Mouse (Mus musculus) limb, embryonic 12.5 days (tissue): ENCODE results near the gene Spast. TPM values are rescaled to one million over a fixed set of nuclear protein-coding genes. Genes with fewer than 3 reads are reported as not detected.
"Not testable (repeated sequence)": the region's sequence is repeated elsewhere in the genome, so short reads cannot be mapped to it uniquely, and the experiment has no call there.

ENCODE experiments used
- ATAC-seq: fragments of 200-750 bp; cut with Nextera tagmentation; 2 replicates; pipeline ENCODE4 v1.8.0; 2017; ENCODE audit warnings: low read depth, moderate TSS enrichment; ENCODE audit not compliant: insufficient number of reproducible peaks, insufficient read depth, low FRiP score, low TSS enrichment
- H3K27ac ChIP-seq: fragments of 300-500 bp; sonication (generic); 2 replicates; pipeline ENCODE4 v1.5.1; 2016; ENCODE audit warnings: mild to moderate bottlenecking, moderate library complexity
- H3K27me3 ChIP-seq: fragments of 300-500 bp; sonication (generic); 2 replicates; pipeline ENCODE4 v1.6.1; 2016; ENCODE audit warnings: mild to moderate bottlenecking, moderate library complexity
- H3K36me3 ChIP-seq: fragments of 300-500 bp; sonication (generic); 2 replicates; pipeline ENCODE4 v1.6.1; 2016; ENCODE audit warnings: mild to moderate bottlenecking, moderate library complexity
- H3K4me1 ChIP-seq: fragments of 300-500 bp; sonication (generic); replicated peaks from 2 replicates; pipeline ENCODE4 v1.6.1; 2016
- H3K4me2 ChIP-seq: fragments of 300-500 bp; sonication (generic); 2 replicates; pipeline ENCODE4 v1.6.1; 2016; ENCODE audit warnings: mild to moderate bottlenecking, moderate library complexity
- H3K4me3 ChIP-seq: fragments of 300-500 bp; sonication (generic); replicated peaks from 2 replicates; pipeline ENCODE4 v1.5.1; 2016; ENCODE audit warnings: mild to moderate bottlenecking
- H3K9ac ChIP-seq: fragments of 300-500 bp; sonication (generic); replicated peaks from 2 replicates; pipeline ENCODE4 v1.6.1; 2016; ENCODE audit warnings: mild to moderate bottlenecking, moderate library complexity
- H3K9me3 ChIP-seq: fragments of 300-500 bp; sonication (generic); 2 replicates; pipeline ENCODE4 v1.6.1; 2016; ENCODE audit warnings: mild to moderate bottlenecking, moderate library complexity
- WGBS: fragments of 180-500 bp; shearing (Covaris S2); methylation state at CpG from one replicate; pipeline ENCODE4 v1.1.7; 2016; 5-methylcytosine and 5-hydroxymethylcytosine counted together
- polyA plus RNA-seq: library from polyadenylated mRNA; unstranded; fragments of >200 nt; fragmentation: Nextera tagmentation; extraction: Ambion mirVana; gene quantifications from 2 replicates; pipeline ENCODE4 v1.2.1, GENCODE M21; 2016

Gene Spast
- 26.0 and 30.7 TPM in 2 replicates for polyA plus RNA-seq

- Histone ChIP-seq H3K27me3 (no peaks in the 10 kb centered on the region), H3K4me2 (peak within 1 kb of the TSS; percentile 75), H3K27ac (peak within 1 kb of the TSS; percentile 97), H3K4me1 (peaks cover 25% of the 10 kb centered on the region), H3K4me3 (peak within 1 kb of the TSS; percentile 96), H3K9me3 (0 out of 2 replicates have a peak, but pooled peaks cover 6% of the 10 kb centered on the region), H3K36me3 (peaks cover 8% of the 10 kb centered on the region; the same call in 1 of the 2 replicates), H3K9ac (peak within 1 kb of the TSS; percentile 98)
- ATAC-seq: peak; percentile 67
- WGBS: under 1% methylated on average over 88 of the region's 90 CpGs
Observed at GRCm38 (mm10) chr17:74338937-74339804, at the start of gene Spast. Gene Spast (plus strand): TSS chr17:74338987.

DNA sequence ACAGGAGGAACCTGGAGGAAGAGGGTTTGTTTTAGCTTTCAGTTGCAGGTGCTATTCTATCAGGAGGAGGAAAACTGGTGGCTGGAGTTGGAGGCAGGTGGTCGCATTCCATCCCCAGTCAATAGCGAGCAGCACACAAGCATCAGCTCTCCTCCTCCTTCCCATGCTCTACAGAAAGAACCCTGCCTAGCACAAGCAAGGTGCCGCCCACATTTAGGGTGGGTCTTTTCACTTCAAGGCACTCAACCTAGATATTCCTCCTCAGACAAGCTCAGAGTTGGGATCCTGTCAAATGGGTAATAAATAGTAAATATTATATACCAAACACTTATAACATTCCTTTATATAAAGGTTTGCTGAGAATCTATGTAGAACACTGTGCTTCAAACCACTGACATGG is 48.6 kb upstream of the Spast start:
- Histone ChIP-seq H3K4me3 (no peak overlapping the region), H3K27me3 (no peaks in the 10 kb centered on the region), H3K4me1 (peaks cover 26% of the 10 kb centered on the region), H3K27ac (no peak overlapping the region), H3K9me3 (peaks cover 6% of the 10 kb centered on the region; the same call in 1 of the 2 replicates), H3K4me2 (no peak overlapping the region), H3K9ac (no peak overlapping the region), H3K36me3 (peaks cover 16% of the 10 kb centered on the region)
- WGBS: 76% methylated on average over 3 of the region's 3 CpGs
- no peak for ATAC-seq

- Histone ChIP-seq H3K4me2 (no peak overlapping the region), H3K9me3 (peaks cover 6% of the 10 kb centered on the region; the same call in 1 of the 2 replicates), H3K4me3 (no peak overlapping the region), H3K27ac (no peak overlapping the region), H3K9ac (no peak overlapping the region), H3K36me3 (peaks cover 16% of the 10 kb centered on the region), H3K27me3 (no peaks in the 10 kb centered on the region), H3K4me1 (peaks cover 26% of the 10 kb centered on the region)
- no peak for ATAC-seq
Observed at GRCm38 (mm10) chr17:74290869-74291268, 47.9 kb upstream of the Spast start.

DNA sequence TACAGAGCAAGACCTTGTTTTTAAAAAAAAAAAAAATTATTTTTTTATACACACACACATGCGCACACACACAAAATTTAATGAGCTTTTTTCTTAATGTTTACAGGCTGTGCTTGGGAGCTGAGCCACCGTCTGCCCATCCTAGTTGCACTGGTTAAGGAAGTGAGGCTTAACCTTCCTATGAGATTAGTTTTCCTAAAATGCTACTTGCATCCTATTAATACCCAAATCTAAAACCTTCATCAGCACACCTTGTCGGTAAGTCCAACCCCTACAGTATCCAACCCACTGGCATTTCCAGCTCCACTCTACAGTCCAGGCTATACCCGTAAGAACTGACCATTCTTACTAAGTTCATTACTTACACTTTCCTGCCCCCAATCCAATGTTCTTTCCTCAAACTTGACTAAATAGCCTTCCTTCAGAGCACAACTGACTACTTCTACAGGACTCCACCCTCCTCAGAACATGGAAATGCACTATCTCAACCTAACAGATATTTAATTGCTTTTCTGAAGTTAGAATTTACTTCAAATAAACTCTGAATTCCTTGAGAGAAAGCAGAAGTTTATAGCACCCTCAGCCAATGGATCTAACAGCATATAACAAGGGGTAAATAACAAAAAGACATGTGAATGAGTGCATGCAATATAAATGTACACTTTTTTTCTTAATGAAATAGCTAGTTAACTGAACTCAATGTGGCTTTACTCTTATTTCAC is 47.0 kb upstream of the Spast start:
- WGBS: 79% methylated on average over 4 of the region's 4 CpGs
- peaks cover 6% of the 10 kb centered on the region; the same call in 1 of the 2 replicates for H3K9me3 ChIP-seq
- ATAC-seq: no peak

GRCm38 (mm10) chr17:74293687-74294425 is 44.9 kb upstream of the Spast start:
- no peaks in the 10 kb centered on the region for H3K27me3 ChIP-seq
- H3K4me3 ChIP-seq: peak overlapping the region; percentile 91
- H3K4me2 ChIP-seq: peak overlapping the region; percentile 72
- 0 out of 2 replicates have a peak, but pooled peaks have one; percentile 3 for ATAC-seq
- H3K27ac ChIP-seq: peak overlapping the region; percentile 98
- H3K4me1 ChIP-seq: peaks cover 26% of the 10 kb centered on the region
- 2% methylated on average over 18 of the region's 18 CpGs for WGBS
- peak overlapping the region; percentile 89 for H3K9ac ChIP-seq
- H3K36me3 ChIP-seq: peaks cover 17% of the 10 kb centered on the region
- no peaks in the 10 kb centered on the region for H3K9me3 ChIP-seq

More for the DNA sequence above, 47.0 kb upstream of the Spast start:
- no peak overlapping the region for H3K9ac ChIP-seq
- peaks cover 16% of the 10 kb centered on the region for H3K36me3 ChIP-seq
- H3K27ac ChIP-seq: no peak overlapping the region
- H3K4me2 ChIP-seq: no peak overlapping the region
- H3K27me3 ChIP-seq: no peaks in the 10 kb centered on the region
- H3K4me1 ChIP-seq: peaks cover 26% of the 10 kb centered on the region
- H3K4me3 ChIP-seq: no peak overlapping the region

GRCm38 (mm10) chr17:74294426-74295025 is 44.3 kb upstream of the Spast start:
- Histone ChIP-seq H3K27me3 (no peaks in the 10 kb centered on the region), H3K9me3 (no peaks in the 10 kb centered on the region), H3K4me2 (peak overlapping the region; percentile 72), H3K36me3 (peaks cover 20% of the 10 kb centered on the region), H3K9ac (peak overlapping the region; percentile 89), H3K4me3 (peak overlapping the region; percentile 91), H3K27ac (peak overlapping the region; percentile 98), H3K4me1 (peaks cover 26% of the 10 kb centered on the region)
- peak; percentile 76 for ATAC-seq
- WGBS: under 1% methylated on average over 73 of the region's 80 CpGs

GRCm38 (mm10) chr17:74295026-74295970 is 43.5 kb upstream of the Spast start, which contains the start of gene Memo1:
Gene Memo1 (minus strand): TSS chr17:74295521.
- H3K4me2 ChIP-seq: peak within 1 kb of the TSS; percentile 72
- no peaks in the 10 kb centered on the region for H3K9me3 ChIP-seq
- no peaks in the 10 kb centered on the region for H3K27me3 ChIP-seq
- H3K4me1 ChIP-seq: peaks cover 24% of the 10 kb centered on the region
- H3K36me3 ChIP-seq: peaks cover 28% of the 10 kb centered on the region
- WGBS: 0% methylated on average over 43 of the region's 110 CpGs
- peak within 1 kb of the TSS; percentile 89 for H3K9ac ChIP-seq
- H3K27ac ChIP-seq: peak within 1 kb of the TSS; percentile 98
- peak; percentile 86 for ATAC-seq
- H3K4me3 ChIP-seq: peak within 1 kb of the TSS; percentile 91

- H3K9ac ChIP-seq: peak overlapping the region; percentile 89; the same call in 1 of the 2 replicates
- 41% methylated on average over 11 of the region's 11 CpGs for WGBS
- no peaks in the 10 kb centered on the region for H3K9me3 ChIP-seq
- H3K4me3 ChIP-seq: peak overlapping the region; percentile 91
- H3K27me3 ChIP-seq: no peaks in the 10 kb centered on the region
- H3K36me3 ChIP-seq: peaks cover 36% of the 10 kb centered on the region
- H3K4me2 ChIP-seq: peak overlapping the region; percentile 72
- H3K4me1 ChIP-seq: peaks cover 15% of the 10 kb centered on the region
- ATAC-seq: no peak
- H3K27ac ChIP-seq: peak overlapping the region; percentile 98
Observed at GRCm38 (mm10) chr17:74296076-74296823, 42.5 kb upstream of the Spast start.

DNA sequence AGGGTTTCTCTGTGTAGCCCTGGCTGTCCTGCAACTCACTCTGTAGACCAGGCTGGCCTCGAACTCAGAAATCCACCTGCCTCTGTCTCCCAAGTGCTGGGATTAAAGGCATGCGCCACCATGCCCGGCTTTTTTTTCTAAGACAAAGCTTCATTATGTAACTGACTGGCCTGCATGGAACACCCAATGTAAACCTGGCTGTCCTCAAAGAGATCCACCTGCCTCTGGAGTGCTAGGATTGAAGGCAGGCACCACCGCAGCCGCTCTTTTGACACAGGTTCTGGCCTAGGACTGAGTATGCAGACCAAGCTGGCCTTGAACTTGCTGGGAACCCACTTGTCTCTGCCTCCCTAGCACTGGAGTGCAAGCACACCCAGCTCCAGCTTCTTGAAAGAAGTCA is 41.8 kb upstream of the Spast start:
- H3K4me1 ChIP-seq, H3K27ac ChIP-seq, H3K4me2 ChIP-seq, ATAC-seq, H3K27me3 ChIP-seq, H3K4me3 ChIP-seq, H3K9ac ChIP-seq, H3K9me3 ChIP-seq: not testable (repeated sequence)
- H3K36me3 ChIP-seq: peaks cover 44% of the 10 kb centered on the region
- 89% methylated on average over 5 of the region's 5 CpGs for WGBS
